Mouse (Mus musculus) E14TG2a.4 (cell line): ENCODE measurements around the gene Il17rd.

Source experiments
- CTCF ChIP-seq: conservative IDR thresholded peaks from 2 replicates; pipeline ENCODE4 v1.5.1; 2014; ENCODE audit warnings: low read length
- NANOG ChIP-seq: IDR thresholded peaks from 2 replicates; pipeline ENCODE4 v1.6.1; 2014; ENCODE audit warnings: borderline replicate concordance, low read length, mixed read lengths

DNA sequence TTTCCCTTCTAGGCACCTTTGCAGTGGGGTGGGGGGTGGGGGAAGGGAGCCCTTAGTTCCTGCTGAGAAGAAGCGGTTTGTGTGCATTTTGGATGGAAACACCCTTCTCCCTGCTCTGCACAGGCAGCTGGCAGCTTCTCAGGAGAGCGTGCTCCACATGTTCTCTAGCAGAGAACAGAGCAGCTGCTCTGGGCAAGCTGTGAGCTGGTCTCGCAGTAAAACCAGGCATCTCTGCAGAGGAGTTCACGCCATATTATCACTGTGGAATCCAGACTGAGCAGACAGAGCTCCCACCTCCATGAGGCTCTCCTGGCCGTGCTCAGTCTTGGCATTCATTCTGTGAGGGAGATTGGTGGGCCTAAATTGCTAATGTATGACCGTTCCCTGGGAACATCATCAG lies 64.0 kb downstream of the Il17rd start:
- TF ChIP-seq CTCF, result no peak
- TF ChIP-seq NANOG, result no peak
